Mouse (Mus musculus) hematopoietic stem cell, adult 5-6 weeks (primary cell): ENCODE results near the gene Rhot1. TPM values are rescaled to one million over a fixed set of nuclear protein-coding genes. Genes with fewer than 3 reads are reported as not detected.

ENCODE experiments used
- ATAC-seq, 2 experiments: fragments of 125-278 bp in 1 of 2; replicated peaks in 1 of 2; 2 replicates each; pipeline ENCODE4 v1.8.0; 2016 to 2017; ENCODE audit warnings: inconsistent platforms in 2 of 2, mild to moderate bottlenecking in 2 of 2, moderate number of reproducible peaks in 2 of 2, low read depth in 1 of 2, moderate TSS enrichment in 1 of 2; ENCODE audit not compliant: low FRiP score in 2 of 2, poor library complexity in 2 of 2, severe bottlenecking in 2 of 2, insufficient read depth in 1 of 2, low TSS enrichment in 1 of 2
- total RNA-seq: library from RNA; stranded (forward); fragments of 172-1452, 232-1000 nt; gene quantifications from 2 replicates; pipeline ENCODE4 v1.2.3, GENCODE M21; 2017

The Rhot1 gene
- total RNA-seq, 1 experiment from 2014 or later: 81.1 TPM

GRCm38 (mm10) chr11:80302046-80302390, 93.2 kb downstream of the Rhot1 start:
- no peak; a peak in 1 of 4 replicates for ATAC-seq

- peak; percentile 58 to 72 for ATAC-seq
These were observed 93.7 kb downstream of the Rhot1 start for GRCm38 (mm10) chr11:80302536-80302935.

DNA sequence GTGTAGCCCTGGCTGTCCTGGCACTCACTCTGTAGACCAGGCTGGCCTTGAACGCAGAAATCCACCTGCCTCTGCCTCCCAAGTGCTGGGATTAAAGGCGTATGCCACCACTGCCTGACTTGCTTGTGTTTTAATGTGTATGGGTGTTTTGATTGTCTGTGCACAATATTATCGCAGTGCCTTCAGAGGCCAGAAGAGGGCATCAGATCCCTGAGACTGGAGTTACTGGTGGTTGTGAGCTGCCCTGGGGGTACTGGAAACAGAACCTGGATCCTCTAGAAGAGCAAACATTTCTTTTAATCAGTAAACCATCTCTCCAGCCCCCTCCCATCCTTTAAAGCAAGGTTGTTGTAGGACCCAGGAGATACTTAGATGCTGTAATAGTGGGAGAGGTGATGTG, 94.9 kb downstream of the Rhot1 start:
- no peak for ATAC-seq

- ATAC-seq: no peak
These were observed 96.0 kb downstream of the Rhot1 start for GRCm38 (mm10) chr11:80304846-80305245.

- no peak for ATAC-seq
These were observed 99.7 kb downstream of the Rhot1 start for GRCm38 (mm10) chr11:80308537-80308936.

GRCm38 (mm10) chr11:80311271-80311670, 102.5 kb downstream of the Rhot1 start:
- no peak for ATAC-seq

DNA sequence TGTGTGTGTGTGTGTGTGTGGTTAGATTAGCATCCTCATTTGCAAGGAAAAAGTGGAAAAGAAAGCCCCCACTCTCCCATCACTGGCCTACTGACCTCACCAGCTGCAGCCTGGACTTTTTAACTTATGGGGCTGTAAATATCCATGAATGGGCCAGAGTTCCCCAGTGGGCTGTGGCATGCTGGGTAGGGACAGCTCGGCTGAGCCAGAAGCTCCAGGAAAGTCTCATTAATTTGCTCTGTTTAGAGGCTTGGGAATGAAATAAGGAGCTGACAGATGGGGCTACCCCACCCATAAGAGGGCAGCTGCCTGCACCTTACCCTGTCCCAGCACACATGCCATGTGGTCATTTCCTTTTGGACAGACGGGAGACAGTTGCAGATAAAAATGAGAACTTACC, 103.2 kb downstream of the Rhot1 start:
- no peak for ATAC-seq

DNA sequence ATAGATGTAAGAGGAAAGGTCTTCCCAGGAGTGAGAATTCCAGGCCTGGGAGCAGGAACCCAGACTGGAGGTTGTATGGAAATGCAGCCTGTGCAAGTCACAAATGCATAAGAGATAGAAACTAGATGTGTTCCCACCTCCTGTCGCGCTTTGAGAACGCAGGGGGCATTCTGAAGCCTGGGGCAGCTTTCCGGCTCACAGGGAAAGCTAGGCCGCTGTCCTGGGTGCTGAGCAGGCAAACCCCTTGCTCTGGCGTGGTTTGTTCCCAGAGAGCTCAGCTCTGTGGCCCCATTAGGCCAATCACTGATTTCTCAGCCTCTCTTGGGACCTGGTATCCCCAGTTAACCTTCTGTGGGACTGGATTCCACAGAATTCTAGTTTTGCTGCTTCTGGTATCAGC, 103.7 kb downstream of the Rhot1 start:
- no peak for ATAC-seq

DNA sequence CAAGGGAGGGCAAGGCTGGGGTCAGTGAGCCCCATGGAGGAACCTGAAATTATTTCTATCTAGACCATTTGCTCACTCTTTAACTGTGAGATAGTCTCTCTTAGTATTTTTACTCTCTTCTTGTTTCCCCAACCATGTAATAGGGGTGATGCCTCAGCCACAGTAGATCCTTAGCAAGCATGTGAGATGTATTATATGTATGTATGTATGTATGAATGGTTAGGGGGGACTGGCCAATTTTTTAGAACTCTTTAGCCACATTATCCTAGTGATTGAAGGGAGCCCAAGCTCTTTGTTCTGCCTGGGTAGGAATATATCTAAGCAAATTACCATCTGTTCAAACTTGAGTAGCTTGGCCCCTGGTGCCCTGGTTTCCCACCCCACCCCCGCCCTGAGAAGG, 104.6 kb downstream of the Rhot1 start:
- ATAC-seq: no peak

DNA sequence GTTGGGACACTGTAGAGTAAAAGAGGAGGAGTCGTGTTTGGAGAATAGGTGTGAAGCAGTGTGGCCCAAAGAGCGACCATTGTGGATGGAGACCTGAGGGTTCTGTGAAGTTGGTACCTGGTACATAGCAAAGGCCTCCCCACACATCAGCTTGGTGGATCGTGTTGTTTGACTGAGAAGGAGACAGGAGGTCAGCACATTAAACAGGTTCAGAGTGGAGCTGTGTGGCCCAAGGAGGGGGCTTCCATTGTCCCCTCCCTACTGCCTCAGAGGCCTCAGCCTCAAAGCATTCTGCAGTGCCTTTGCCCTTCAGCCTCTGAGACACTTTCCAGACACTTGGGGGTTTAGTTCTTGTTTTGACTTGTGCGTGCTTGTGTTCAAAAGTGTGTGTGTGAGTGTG, 105.1 kb downstream of the Rhot1 start:
- no peak for ATAC-seq

GRCm38 (mm10) chr11:80315743-80316639, 107.2 kb downstream of the Rhot1 start:
- 0 out of 4 replicates have a peak, but pooled peaks of 1 of the 2 experiments have one; percentile 6 for ATAC-seq

Other genes with a start within 250 kb of the Rhot1 start
- gene Utp6, start 246.6 kb upstream of the Rhot1 start, total RNA-seq: 96.2 and 141 TPM in 2 replicates
- 80.1 and 119 TPM in 2 replicates for gene Suz12, start 215.9 kb upstream of the Rhot1 start, total RNA-seq
- gene Crlf3, start 128.0 kb upstream of the Rhot1 start, total RNA-seq: 111 and 192 TPM in 2 replicates
- gene Atad5, start 119.6 kb upstream of the Rhot1 start, total RNA-seq: 36.8 and 38.5 TPM in 2 replicates
- gene Tefm, start 66.8 kb upstream of the Rhot1 start, total RNA-seq: 21.8 and 23.0 TPM in 2 replicates
- 0.50 TPM in 1 of 2 replicates, not detected in the other for gene Adap2, start 54.9 kb upstream of the Rhot1 start, total RNA-seq
- gene Rnf135, start 25.2 kb upstream of the Rhot1 start, total RNA-seq: 7.3 and 13.8 TPM in 2 replicates
- gene Rhbdl3, start 91.9 kb downstream of the Rhot1 start, total RNA-seq: 1.1 and 4.3 TPM in 2 replicates
- 15.4 and 16.1 TPM in 2 replicates for gene 5730455P16Rik, start 169.0 kb downstream of the Rhot1 start, total RNA-seq
- 221 and 239 TPM in 2 replicates for gene Zfp207, start 174.3 kb downstream of the Rhot1 start, total RNA-seq
- gene Psmd11, start 219.6 kb downstream of the Rhot1 start, total RNA-seq: 61.0 and 66.9 TPM in 2 replicates